Mouse (Mus musculus): ENCODE results near the gene Zfp641. TPM values are rescaled to one million over a fixed set of nuclear protein-coding genes. Genes with fewer than 3 reads are reported as not detected.

The Zfp641 gene
- 0.34 and 0.71 TPM in 2 replicates for polyA plus RNA-seq (2012; rRNA removed)

- TF ChIP-seq CTCF (IDR thresholded peaks at IDR 0.05; ENCODE audit: borderline replicate concordance, control insufficient read depth, extremely low read depth, insufficient read depth, low read length, poor library complexity) (no peak), POLR2A (IDR thresholded peaks at IDR 0.05; ENCODE audit: control insufficient read depth, extremely low read depth, insufficient read depth, low read length, poor library complexity) (no peak)
- no peaks in the 10 kb centered on the region for H3K4me1 ChIP-seq (replicated peaks; ENCODE audit: control insufficient read depth, insufficient read depth, low read length)
- peak; percentile 3 for DNase-seq
- 6% methylated on average over 60 of the region's 60 CpGs for WGBS
- H3K27me3 ChIP-seq (ENCODE audit: control insufficient read depth, insufficient read depth, low read length), result peaks cover 12% of the 10 kb centered on the region
- H3K27ac ChIP-seq (ENCODE audit: control insufficient read depth, insufficient read depth, low read length), result no peak within 1 kb of the TSS
- H3K36me3 ChIP-seq (ENCODE audit: control insufficient read depth, insufficient read depth, low read length), result no peaks in the 10 kb centered on the region
- H3K4me3 ChIP-seq (ENCODE audit: control insufficient read depth, insufficient read depth, low read length), result peak within 1 kb of the TSS; percentile 12
Observed at GRCm38 (mm10) chr15:98295628-98296551, at the start of gene Zfp641. TSS of gene Zfp641 (minus strand) at chr15:98296161.

DNA sequence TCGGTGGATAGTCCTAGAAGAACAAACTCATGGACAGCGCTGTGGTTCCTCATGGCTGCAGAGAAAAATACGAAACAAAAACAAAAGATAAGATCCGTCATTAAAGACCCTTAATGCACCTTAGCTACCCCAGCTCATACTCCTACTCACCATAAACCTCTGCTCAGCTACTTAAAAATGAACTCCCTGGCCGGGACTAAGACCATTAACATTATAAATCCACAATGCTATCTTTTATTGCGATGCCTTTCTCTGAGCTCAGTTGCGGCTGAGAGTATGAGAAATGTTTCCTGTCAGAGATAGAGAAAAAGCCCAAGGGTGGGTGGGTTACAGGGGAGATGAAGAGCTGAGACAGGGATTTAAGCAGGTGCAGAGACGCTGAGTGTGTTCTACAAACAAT is 44.9 kb upstream of the Zfp641 start, which contains the start of gene Olfr284:
Gene Olfr284, minus strand, starts transcription at position 101 of the 400 bp plus-strand sequence.
- TF ChIP-seq POLR2A (IDR thresholded peaks at IDR 0.05; ENCODE audit: control insufficient read depth, extremely low read depth, insufficient read depth, low read length, poor library complexity) (no peak), CTCF (IDR thresholded peaks at IDR 0.05; ENCODE audit: borderline replicate concordance, control insufficient read depth, extremely low read depth, insufficient read depth, low read length, poor library complexity) (no peak)
- H3K4me3 ChIP-seq (ENCODE audit: control insufficient read depth, insufficient read depth, low read length), result no peak within 1 kb of the TSS
- H3K4me1 ChIP-seq (replicated peaks; ENCODE audit: control insufficient read depth, insufficient read depth, low read length), result no peaks in the 10 kb centered on the region
- WGBS, result 87% methylated on average over 8 of the region's 8 CpGs
- no peaks in the 10 kb centered on the region for H3K27me3 ChIP-seq (ENCODE audit: control insufficient read depth, insufficient read depth, low read length)
- no peak within 1 kb of the TSS for H3K27ac ChIP-seq (ENCODE audit: control insufficient read depth, insufficient read depth, low read length)
- H3K36me3 ChIP-seq (ENCODE audit: control insufficient read depth, insufficient read depth, low read length), result no peaks in the 10 kb centered on the region
- no peak for DNase-seq

GRCm38 (mm10) chr15:98317177-98317724 is 21.3 kb upstream of the Zfp641 start, which contains the start of gene Olfr285:
TSS of gene Olfr285 (minus strand) at chr15:98317353.
- 95% methylated on average over 5 of the region's 5 CpGs for WGBS
- no peak for DNase-seq
- TF ChIP-seq POLR2A (IDR thresholded peaks at IDR 0.05; ENCODE audit: control insufficient read depth, extremely low read depth, insufficient read depth, low read length, poor library complexity) (no peak), CTCF (IDR thresholded peaks at IDR 0.05; ENCODE audit: borderline replicate concordance, control insufficient read depth, extremely low read depth, insufficient read depth, low read length, poor library complexity) (no peak)
- Histone ChIP-seq H3K27me3 (ENCODE audit: control insufficient read depth, insufficient read depth, low read length) (no peaks in the 10 kb centered on the region), H3K4me1 (replicated peaks; ENCODE audit: control insufficient read depth, insufficient read depth, low read length) (no peaks in the 10 kb centered on the region), H3K4me3 (ENCODE audit: control insufficient read depth, insufficient read depth, low read length) (no peak within 1 kb of the TSS), H3K36me3 (ENCODE audit: control insufficient read depth, insufficient read depth, low read length) (no peaks in the 10 kb centered on the region), H3K27ac (ENCODE audit: control insufficient read depth, insufficient read depth, low read length) (no peak within 1 kb of the TSS)

GRCm38 (mm10) chr15:98315703-98316102 is 19.7 kb upstream of the Zfp641 start:
- Histone ChIP-seq H3K27me3 (ENCODE audit: control insufficient read depth, insufficient read depth, low read length) (no peaks in the 10 kb centered on the region), H3K4me3 (ENCODE audit: control insufficient read depth, insufficient read depth, low read length) (no peak overlapping the region), H3K27ac (ENCODE audit: control insufficient read depth, insufficient read depth, low read length) (no peak overlapping the region), H3K36me3 (ENCODE audit: control insufficient read depth, insufficient read depth, low read length) (no peaks in the 10 kb centered on the region), H3K4me1 (replicated peaks; ENCODE audit: control insufficient read depth, insufficient read depth, low read length) (no peaks in the 10 kb centered on the region)
- TF ChIP-seq CTCF (IDR thresholded peaks at IDR 0.05; ENCODE audit: borderline replicate concordance, control insufficient read depth, extremely low read depth, insufficient read depth, low read length, poor library complexity) (no peak), POLR2A (IDR thresholded peaks at IDR 0.05; ENCODE audit: control insufficient read depth, extremely low read depth, insufficient read depth, low read length, poor library complexity) (no peak)
- DNase-seq, result peak; percentile 4
- WGBS, result 41% methylated on average over 6 of the region's 6 CpGs

DNA sequence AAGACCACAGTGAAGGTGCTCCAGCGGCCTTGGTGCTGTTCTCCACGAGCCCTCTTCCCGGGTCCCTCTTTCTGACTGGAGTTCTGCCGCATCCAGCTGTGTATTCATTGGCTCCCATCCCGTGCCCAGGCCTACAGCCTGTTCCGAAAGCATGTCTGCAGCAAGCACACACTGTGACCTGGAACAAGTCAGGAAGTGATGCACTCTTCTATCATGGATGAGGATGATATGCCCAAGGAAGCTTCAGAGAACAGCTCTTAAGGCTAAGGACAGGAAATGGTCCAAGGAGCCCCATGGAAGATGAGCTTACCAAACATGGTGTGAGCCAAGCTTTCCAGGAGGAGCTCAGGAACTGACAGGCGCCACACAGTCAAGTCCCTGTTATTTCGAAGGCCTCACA is 2.3 kb downstream of the Zfp641 start:
- no peak overlapping the region for H3K27ac ChIP-seq (ENCODE audit: control insufficient read depth, insufficient read depth, low read length)
- H3K4me3 ChIP-seq (ENCODE audit: control insufficient read depth, insufficient read depth, low read length), result no peak overlapping the region
- H3K27me3 ChIP-seq (ENCODE audit: control insufficient read depth, insufficient read depth, low read length), result peaks cover 12% of the 10 kb centered on the region
- H3K36me3 ChIP-seq (ENCODE audit: control insufficient read depth, insufficient read depth, low read length), result no peaks in the 10 kb centered on the region
- no peaks in the 10 kb centered on the region; the same call in 1 of the 2 replicates for H3K4me1 ChIP-seq (replicated peaks; ENCODE audit: control insufficient read depth, insufficient read depth, low read length)
- 93% methylated on average over 8 of the region's 8 CpGs for WGBS
- no peak for DNase-seq
- TF ChIP-seq POLR2A (IDR thresholded peaks at IDR 0.05; ENCODE audit: control insufficient read depth, extremely low read depth, insufficient read depth, low read length, poor library complexity) (no peak), CTCF (IDR thresholded peaks at IDR 0.05; ENCODE audit: borderline replicate concordance, control insufficient read depth, extremely low read depth, insufficient read depth, low read length, poor library complexity) (no peak)

DNA sequence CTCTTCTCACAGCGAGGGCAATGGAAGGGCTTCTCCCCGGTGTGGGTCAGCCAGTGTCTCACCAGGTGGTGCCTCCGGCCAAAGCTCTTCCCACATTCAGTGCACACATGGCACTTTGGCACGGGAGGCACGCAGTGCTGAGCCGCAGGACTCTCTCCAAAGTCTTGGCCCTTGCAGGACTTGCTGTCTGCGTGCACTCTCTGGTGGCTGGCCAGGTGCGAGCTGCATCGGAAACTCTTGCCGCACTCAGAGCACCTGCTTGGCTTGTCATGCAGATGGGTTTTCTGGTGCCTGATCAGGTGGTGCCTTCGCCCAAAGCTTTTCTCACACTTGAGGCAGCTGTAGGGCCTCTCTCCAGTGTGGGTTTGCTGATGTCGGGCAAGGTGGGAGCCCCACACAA is 7.4 kb downstream of the Zfp641 start:
- DNase-seq, result peak; percentile 8
- TF ChIP-seq POLR2A (IDR thresholded peaks at IDR 0.05; ENCODE audit: control insufficient read depth, extremely low read depth, insufficient read depth, low read length, poor library complexity), result no peak
- no peak for TF ChIP-seq CTCF (IDR thresholded peaks at IDR 0.05; ENCODE audit: borderline replicate concordance, control insufficient read depth, extremely low read depth, insufficient read depth, low read length, poor library complexity)
- H3K27me3 ChIP-seq (ENCODE audit: control insufficient read depth, insufficient read depth, low read length), result no peaks in the 10 kb centered on the region; the same call in 1 of the 2 replicates
- H3K4me1 ChIP-seq (replicated peaks; ENCODE audit: control insufficient read depth, insufficient read depth, low read length), result peaks cover 5% of the 10 kb centered on the region
- H3K27ac ChIP-seq (ENCODE audit: control insufficient read depth, insufficient read depth, low read length), result no peak overlapping the region
- no peaks in the 10 kb centered on the region for H3K36me3 ChIP-seq (ENCODE audit: control insufficient read depth, insufficient read depth, low read length)
- 62% methylated on average over 12 of the region's 12 CpGs for WGBS
- H3K4me3 ChIP-seq (ENCODE audit: control insufficient read depth, insufficient read depth, low read length), result no peak overlapping the region
